Comparison of ENCODE assay signal across 30 mouse cellular contexts in genomic region chr15:98740219-98740618, GRCm38 (mm10). TPM values are rescaled to one million over a fixed set of nuclear protein-coding genes. Genes with fewer than 3 reads are reported as not detected.
A peak's percentile ranks its signal among the peaks of the same experiment; 100 is the strongest.
DNase-seq lines count a peak whose midpoint lies in the region; ATAC-seq lines count a peak whose summit lies in the region.
"Had no signal": no experiment of that assay in that cellular context is flagged by ENCODE, and none has a peak within 500 bp of the region (broad histone marks: within the 10 kb centered on the region; RNA-seq: fewer than 3 reads in every experiment).

No protein-coding gene starts in this region.

- peak; percentile 45 for DNase-seq in midbrain, embryonic 11.5 days (ENCODE audit: low spot score, missing footprints)
- peak; percentile 87 for DNase-seq in A20 (ENCODE audit: low read depth, low spot score)
- DNase-seq in brain, adult 2 months (ENCODE audit: low read depth, low spot score), result peak; percentile 67
- no peak for DNase-seq in layer of hippocampus, postnatal 14 days (ENCODE audit: low spot score in 2 of 2)
- DNase-seq: adrenal gland, adult 8-10 months; adrenal gland, postnatal 14 days; adrenal gland, postnatal 36 days; B cell, adult 2 months; cerebellum, adult 11 months; cerebellum, adult 18-20 months; cerebellum, adult 8-10 months; cerebellum, adult 9-11 months; cerebellum, postnatal 14 days; cerebellum, postnatal 36 days; embryo, embryonic 11 days had no signal

- H3K4me1 ChIP-seq in midbrain, embryonic 11.5 days (ENCODE audit: control insufficient read depth, insufficient read depth, low read length), result no peaks in the 10 kb centered on the region
- H3K4me1 ChIP-seq in midbrain, embryonic 13.5 days (replicated peaks), result no peaks in the 10 kb centered on the region
- H3K4me1 ChIP-seq: forebrain, embryonic 10.5 days; forebrain, embryonic 12.5 days had no signal

- H3K27me3 ChIP-seq in midbrain, embryonic 11.5 days (ENCODE audit: control insufficient read depth, insufficient read depth, low read length), result no peaks in the 10 kb centered on the region
- no peaks in the 10 kb centered on the region for H3K27me3 ChIP-seq in midbrain, embryonic 13.5 days
- H3K27me3 ChIP-seq: CH12.LX; embryonic facial prominence, embryonic 13.5 days; embryonic facial prominence, embryonic 15.5 days; forebrain, embryonic 12.5 days; Patski had no signal

- no peak overlapping the region for H3K27ac ChIP-seq in midbrain, embryonic 11.5 days (ENCODE audit: low read depth, low read length)
- H3K27ac ChIP-seq in midbrain, embryonic 13.5 days, result no peak overlapping the region
- H3K27ac ChIP-seq: embryonic facial prominence, embryonic 13.5 days; embryonic facial prominence, embryonic 15.5 days; forebrain, embryonic 10.5 days; forebrain, embryonic 12.5 days had no signal

- 88% methylated on average over 8 of the region's 8 CpGs for WGBS in midbrain, embryonic 11.5 days
- WGBS in midbrain, embryonic 13.5 days, result 76% methylated on average over 8 of the region's 8 CpGs

- no peak overlapping the region for H3K9ac ChIP-seq in midbrain, embryonic 11.5 days (ENCODE audit: low read length)
- H3K9ac ChIP-seq in midbrain, embryonic 13.5 days (replicated peaks), result no peak overlapping the region
- H3K9ac ChIP-seq: embryonic facial prominence, embryonic 13.5 days; embryonic facial prominence, embryonic 15.5 days; forebrain, embryonic 12.5 days had no signal

- no peak overlapping the region for H3K4me2 ChIP-seq in midbrain, embryonic 11.5 days
- no peak overlapping the region for H3K4me2 ChIP-seq in midbrain, embryonic 13.5 days (replicated peaks)
- H3K4me2 ChIP-seq: embryonic facial prominence, embryonic 13.5 days; embryonic facial prominence, embryonic 15.5 days; forebrain, embryonic 12.5 days had no signal

- peaks cover 13% of the 10 kb centered on the region; the same call in 1 of the 2 replicates for H3K36me3 ChIP-seq in midbrain, embryonic 11.5 days (ENCODE audit: control insufficient read depth, insufficient read depth, low read length)
- peaks cover 71% of the 10 kb centered on the region for H3K36me3 ChIP-seq in midbrain, embryonic 13.5 days

- ATAC-seq in midbrain, embryonic 11.5 days (ENCODE audit: low FRiP score), result no peak
- ATAC-seq in midbrain, embryonic 13.5 days, result no peak
- ATAC-seq: activated CD4-positive, CD25-positive, alpha-beta regulatory T cell, adult 4 months; CD4-positive, CD25-positive, alpha-beta regulatory T cell, adult 4 months; forebrain, embryonic 14.5 days; forebrain, embryonic 16.5 days; Patski had no signal

- H3K4me3 ChIP-seq in midbrain, embryonic 11.5 days (ENCODE audit: low read depth, low read length), result no peak overlapping the region
- H3K4me3 ChIP-seq in midbrain, embryonic 13.5 days (replicated peaks), result no peak overlapping the region
- H3K4me3 ChIP-seq: embryonic facial prominence, embryonic 13.5 days; embryonic facial prominence, embryonic 15.5 days; erythroblast, embryonic 14.5 days; forebrain, embryonic 10.5 days; forebrain, embryonic 12.5 days had no signal

- no peaks in the 10 kb centered on the region for H3K9me3 ChIP-seq in midbrain, embryonic 11.5 days (ENCODE audit: control insufficient read depth, low read length)
- no peaks in the 10 kb centered on the region for H3K9me3 ChIP-seq in midbrain, embryonic 13.5 days
- H3K9me3 ChIP-seq: embryonic facial prominence, embryonic 13.5 days; embryonic facial prominence, embryonic 15.5 days; forebrain, embryonic 10.5 days; forebrain, embryonic 12.5 days; G1E had no signal

RNA-seq across cellular contexts. Expression of gene Fkbp11, which starts 12.2 kb away (rescaled TPM):
- polyA plus RNA-seq in midbrain, embryonic 11.5 days (2014; fragmentation: Nextera tagmentation; extraction: Ambion mirVana), result 10.3 and 10.5 TPM in 2 replicates
- 3.5 and 4.1 TPM in 2 replicates for polyA plus RNA-seq in midbrain, embryonic 13.5 days (2015; fragmentation: Nextera tagmentation; extraction: Ambion mirVana)
- total RNA-seq in layer of hippocampus, postnatal 14 days (2021), result 1 to 10 TPM; 1.3 to 2.7 TPM

RNA-seq across cellular contexts. Expression of gene Arf3, which starts 22.8 kb away (rescaled TPM):
- polyA plus RNA-seq in midbrain, embryonic 11.5 days (2014; fragmentation: Nextera tagmentation; extraction: Ambion mirVana), result 28.1 and 33.4 TPM in 2 replicates
- 57.5 and 66.0 TPM in 2 replicates for polyA plus RNA-seq in midbrain, embryonic 13.5 days (2015; fragmentation: Nextera tagmentation; extraction: Ambion mirVana)
- 100 to 1,000 TPM; 791 to 794 TPM for total RNA-seq in layer of hippocampus, postnatal 14 days (2021)

RNA-seq across cellular contexts. Expression of gene Ccdc65, which starts 32.2 kb away (rescaled TPM):
- 0.71 and 1.4 TPM in 2 replicates for polyA plus RNA-seq in midbrain, embryonic 11.5 days (2014; fragmentation: Nextera tagmentation; extraction: Ambion mirVana)
- 2.6 and 3.2 TPM in 2 replicates for polyA plus RNA-seq in midbrain, embryonic 13.5 days (2015; fragmentation: Nextera tagmentation; extraction: Ambion mirVana)
- 10 to 100 TPM in 1 of 2 experiments, 1 to 10 TPM in 1; 8.9 to 10.1 TPM for total RNA-seq in layer of hippocampus, postnatal 14 days (2021)
- total RNA-seq: common myeloid progenitor, adult 5-6 weeks had no signal
- polyA plus RNA-seq: CD4-positive, CD25-positive, alpha-beta regulatory T cell, adult 4 months; erythroblast, embryonic 14.5 days; G1E had no signal

RNA-seq across cellular contexts. Expression of gene Wnt10b, which starts 37.7 kb away (rescaled TPM):
- 0.30 and 0.40 TPM in 2 replicates for polyA plus RNA-seq in midbrain, embryonic 11.5 days (2014; fragmentation: Nextera tagmentation; extraction: Ambion mirVana)
- polyA plus RNA-seq in midbrain, embryonic 13.5 days (2015; fragmentation: Nextera tagmentation; extraction: Ambion mirVana), result 0.24 TPM in 1 of 2 replicates, not detected in the other
- under 1 TPM; 0.41 to 0.48 TPM for total RNA-seq in layer of hippocampus, postnatal 14 days (2021)
- polyA plus RNA-seq: CD4-positive, CD25-positive, alpha-beta regulatory T cell, adult 4 months; erythroblast, embryonic 14.5 days; forebrain, embryonic 14.5 days; forebrain, embryonic 16.5 days; Patski had no signal

RNA-seq across cellular contexts. Expression of gene Wnt1, which starts 49.4 kb away (rescaled TPM):
- polyA plus RNA-seq in midbrain, embryonic 11.5 days (2014; fragmentation: Nextera tagmentation; extraction: Ambion mirVana), result 11.6 and 14.0 TPM in 2 replicates
- polyA plus RNA-seq in midbrain, embryonic 13.5 days (2015; fragmentation: Nextera tagmentation; extraction: Ambion mirVana), result 4.0 and 8.6 TPM in 2 replicates
- total RNA-seq in layer of hippocampus, postnatal 14 days (2021), result not detected
- total RNA-seq: adrenal gland, adult 18-20 months; adrenal gland, adult 8-10 months; adrenal gland, postnatal 14 days; adrenal gland, postnatal 36 days; CH12.LX; common myeloid progenitor, adult 5-6 weeks; G1E had no signal
- polyA plus RNA-seq: activated CD4-positive, CD25-positive, alpha-beta regulatory T cell, adult 4 months; CD4-positive, CD25-positive, alpha-beta regulatory T cell, adult 4 months; embryonic facial prominence, embryonic 13.5 days; embryonic facial prominence, embryonic 15.5 days; erythroblast, embryonic 14.5 days; forebrain, embryonic 14.5 days; G1E; Patski had no signal

Comparison
In these comparisons a context has a peak if more than half of its experiments do, and no peak if none do; other contexts are left out.
1. DNase-seq: peak in midbrain, embryonic 11.5 days (single experiment), A20 (single experiment) and brain, adult 2 months (single experiment); none in layer of hippocampus, postnatal 14 days (0 of 2).